Mouse (Mus musculus): ENCODE measurements around the gene Tmem217. TPM values are rescaled to one million over a fixed set of nuclear protein-coding genes. Genes with fewer than 3 reads are reported as not detected.

Tmem217 gene
- total RNA-seq, 2 experiments from 2014 or later: not detected

DNA sequence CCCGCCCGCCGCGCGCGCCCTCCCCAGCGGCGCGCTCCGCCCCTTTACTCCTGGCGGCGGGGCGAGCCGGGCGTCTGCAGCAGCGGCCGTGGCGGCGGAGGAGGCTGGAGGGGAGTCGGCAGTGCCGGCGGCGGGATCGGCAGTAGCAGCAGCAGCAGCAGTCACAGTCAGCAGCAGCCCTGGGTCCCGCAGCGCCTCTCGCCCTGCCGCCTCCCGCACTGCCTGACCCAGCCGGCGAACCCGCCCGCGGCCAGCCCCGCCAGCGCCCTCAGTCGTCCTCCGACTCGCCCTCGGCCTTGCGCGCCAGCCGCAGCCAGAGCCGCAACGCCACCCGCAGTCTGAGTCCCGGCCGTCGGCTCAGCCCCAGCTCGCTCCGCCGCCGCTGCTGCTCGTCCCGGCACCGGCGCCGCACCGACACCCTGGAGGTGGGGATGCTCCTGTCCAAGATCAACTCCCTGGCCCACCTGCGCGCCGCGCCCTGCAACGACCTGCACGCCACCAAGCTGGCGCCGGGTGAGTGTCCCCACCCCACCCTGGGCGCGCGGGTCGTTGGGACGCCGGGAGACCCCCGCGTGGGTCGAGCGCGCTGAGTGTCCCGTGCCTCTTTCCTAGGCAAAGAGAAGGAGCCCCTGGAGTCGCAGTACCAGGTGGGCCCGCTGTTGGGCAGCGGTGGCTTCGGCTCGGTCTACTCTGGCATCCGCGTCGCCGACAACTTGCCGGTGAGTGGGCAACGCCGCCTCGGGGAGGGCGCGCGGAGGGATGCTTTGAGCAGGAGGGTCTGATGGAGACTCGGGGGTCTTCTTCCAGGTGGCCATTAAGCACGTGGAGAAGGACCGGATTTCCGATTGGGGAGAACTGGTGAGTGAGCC, 61.2 kb downstream of the Tmem217 start, which contains the start of gene Pim1:
Gene Pim1 (plus strand): TSS at position 41 of the 869 bp plus-strand sequence.
- intact Hi-C loops (cut with DNase I): loop anchor here (5.0 kb wide), 1 partner anchor 94 kb away; no protein-coding TSS in a partner anchor
- peak; percentile 56 for DNase-seq

DNA sequence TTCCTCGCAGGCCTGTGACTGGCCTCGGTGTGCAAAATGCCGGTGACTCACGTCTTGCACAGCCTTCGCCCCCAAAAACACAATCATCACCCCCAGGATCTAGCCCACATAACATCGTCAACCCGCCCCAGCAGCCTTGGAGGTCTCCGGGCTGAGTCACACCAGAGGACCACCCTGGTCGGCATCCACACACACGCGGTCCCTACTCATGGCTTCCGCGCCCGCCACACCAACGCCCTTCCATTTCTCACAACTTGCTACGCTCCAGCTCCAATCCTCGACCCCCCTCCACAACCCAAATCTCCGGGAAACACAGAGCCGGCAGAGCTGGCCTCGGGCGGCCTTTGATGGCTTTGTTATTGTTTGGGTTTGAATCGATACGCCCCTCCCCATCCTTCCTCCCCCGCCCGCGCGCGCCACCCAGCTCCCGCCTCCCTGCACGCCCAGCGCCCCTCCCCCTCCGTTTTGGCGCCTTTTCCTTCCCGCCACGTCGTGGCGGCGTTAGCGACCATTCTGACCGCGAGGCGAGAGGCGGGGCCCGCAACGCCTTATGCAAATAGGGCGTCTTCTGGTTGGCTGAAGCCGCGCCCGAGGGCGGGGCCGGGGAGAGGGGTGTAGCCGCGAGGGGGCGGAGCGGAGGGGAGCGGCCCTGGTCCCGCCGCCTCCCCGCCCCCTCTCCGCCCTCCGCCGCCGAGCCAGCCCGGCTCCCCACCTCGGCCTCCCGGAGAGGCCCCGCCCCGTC, 62.0 kb downstream of the Tmem217 start:
- intact Hi-C loops (cut with DNase I): loop anchor here (5.0 kb wide), 1 partner anchor 93 kb away; no protein-coding TSS in a partner anchor
- DNase-seq: peak; percentile 100

DNA sequence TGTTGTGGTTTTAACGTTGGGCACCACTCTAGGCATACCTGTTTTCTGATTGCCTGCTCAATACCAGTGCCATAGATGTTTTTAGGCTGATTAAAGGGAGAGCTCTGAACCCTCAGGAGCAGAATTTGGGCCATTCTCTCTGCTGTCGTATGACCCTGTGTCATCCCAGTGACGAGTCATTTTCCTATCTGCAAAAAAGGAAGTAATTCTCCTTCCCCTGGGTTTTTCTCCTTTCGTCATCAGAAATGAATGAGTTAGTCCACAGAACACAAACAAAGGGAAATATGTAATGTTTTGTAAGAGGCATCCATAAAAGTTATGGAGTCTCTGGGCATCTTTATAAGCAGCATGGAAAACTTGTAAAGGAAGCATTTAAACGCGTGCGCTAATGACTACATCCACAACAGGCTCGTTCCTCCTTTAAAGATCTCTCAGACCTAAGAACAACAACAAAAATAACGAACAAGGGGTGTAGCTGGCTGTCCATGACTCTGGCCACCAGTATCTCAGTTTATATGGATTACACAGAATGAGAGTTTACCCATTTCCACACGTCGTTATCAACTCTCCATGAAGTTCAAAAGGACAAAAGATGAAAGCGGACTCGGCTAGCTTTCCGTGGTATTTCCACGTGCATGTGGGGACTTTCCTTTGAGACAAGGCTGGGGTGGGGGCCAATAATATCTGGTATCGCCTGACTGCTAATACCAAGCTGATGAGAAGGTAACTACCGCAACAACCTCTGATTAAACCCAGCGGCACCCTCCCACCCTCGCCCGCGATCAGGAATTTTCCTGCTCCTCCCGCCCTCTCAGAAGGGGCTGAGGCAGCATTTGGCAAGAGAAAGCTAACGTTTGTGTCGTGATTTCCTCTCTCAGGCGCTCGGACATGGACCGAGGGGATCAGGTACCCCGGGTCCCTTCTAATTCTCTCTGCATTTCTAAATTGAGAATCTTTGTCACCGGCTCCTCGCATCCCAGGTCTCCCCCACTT, 62.9 kb downstream of the Tmem217 start:
- intact Hi-C loops (cut with DNase I): no loop called here
- peak; percentile 67 for DNase-seq

DNA sequence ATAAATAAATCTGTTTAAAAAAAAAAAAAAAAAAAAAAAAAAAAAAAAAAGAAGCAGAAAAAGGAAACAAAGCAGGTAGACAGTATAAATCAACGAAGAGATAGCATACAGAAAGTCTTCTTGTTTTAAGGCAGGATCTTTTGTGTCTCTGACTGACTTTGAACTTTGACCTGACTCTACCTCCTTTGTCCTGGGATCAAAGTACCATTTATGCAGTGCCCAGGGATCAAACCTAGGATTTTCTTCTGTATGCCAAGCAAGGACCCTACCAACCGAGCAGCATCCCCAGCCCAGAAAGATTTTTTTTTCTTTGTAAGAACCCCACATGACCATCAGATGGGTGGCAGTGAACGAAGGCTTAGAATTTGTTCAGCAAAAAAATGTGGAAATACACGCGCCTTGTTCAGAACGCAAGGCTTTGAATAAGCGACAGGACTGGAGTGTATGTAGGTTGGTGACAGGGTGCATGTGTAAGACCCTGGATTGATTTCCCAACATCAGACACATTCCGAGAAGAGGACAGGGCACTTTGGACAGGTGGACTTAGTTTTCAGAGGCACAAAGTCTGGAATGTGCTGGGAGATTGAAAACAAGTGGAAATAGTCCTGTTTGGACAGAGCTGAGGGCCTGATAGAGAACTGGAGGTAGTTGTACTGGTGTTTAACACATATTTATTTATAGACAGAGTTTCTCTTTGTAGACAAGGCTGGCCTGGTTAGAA, 63.8 kb downstream of the Tmem217 start:
- DNase-seq: no peak
- intact Hi-C loops (cut with DNase I): no loop called here

DNA sequence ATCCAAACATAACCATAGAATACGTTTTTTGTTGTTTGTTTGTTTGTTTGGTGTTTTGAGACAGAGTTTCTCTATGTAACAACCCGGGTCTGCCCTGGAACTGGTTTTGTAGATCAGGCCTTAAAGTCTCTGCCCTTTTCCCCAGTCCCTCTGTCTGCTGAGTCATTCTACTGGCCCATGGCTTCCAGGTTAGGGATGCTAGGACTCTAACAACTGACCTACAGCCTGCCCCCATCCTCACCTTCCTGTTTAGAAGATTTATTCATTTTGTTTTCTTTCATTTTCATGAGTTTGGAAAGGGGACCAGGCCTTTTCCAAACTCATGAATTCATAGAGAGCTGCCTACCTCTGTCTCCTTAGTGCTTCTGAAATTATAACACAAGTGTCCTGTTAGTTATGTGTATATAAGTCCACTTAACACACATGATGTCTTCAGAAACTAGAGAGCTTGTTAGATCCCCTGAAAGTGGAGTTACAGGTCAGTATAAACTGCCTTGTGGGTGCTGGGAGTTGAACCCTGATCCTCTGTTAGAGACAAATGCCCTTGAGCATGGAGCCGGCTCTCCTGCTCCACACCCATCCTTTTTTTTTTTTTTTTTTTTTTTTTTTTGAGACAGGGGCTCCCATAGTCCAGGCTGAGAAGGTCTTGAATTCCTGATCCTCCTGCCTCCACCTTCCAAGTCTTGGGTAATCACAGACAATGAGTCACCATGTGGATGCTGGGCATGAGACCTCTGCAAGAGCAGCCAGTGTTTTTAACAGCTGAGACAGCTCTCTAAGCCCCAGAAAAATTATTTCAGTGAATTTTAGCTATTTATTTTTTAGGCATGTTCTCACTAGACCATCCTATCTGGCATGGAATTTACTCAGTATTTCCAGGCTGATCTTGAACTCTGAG, 66.6 kb downstream of the Tmem217 start:
- DNase-seq: no peak
- intact Hi-C loops (cut with DNase I): no loop called here

DNA sequence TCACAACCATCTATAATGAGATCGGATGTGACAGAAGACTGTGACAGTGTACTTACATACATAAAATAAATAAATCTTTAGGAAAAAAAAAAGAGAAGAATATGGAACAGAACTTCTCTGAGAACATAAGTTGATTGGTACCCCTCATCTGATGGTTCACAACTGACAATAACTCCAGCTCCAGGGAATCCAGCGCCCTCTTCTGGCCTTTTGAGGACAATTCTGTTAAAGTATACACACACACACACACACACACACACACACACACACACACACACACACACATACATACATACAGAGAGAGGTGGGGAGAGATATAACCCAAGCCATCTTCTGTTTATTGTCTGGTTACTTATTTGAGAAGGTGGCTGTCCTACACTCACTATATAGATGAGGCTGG, 67.8 kb downstream of the Tmem217 start:
- no peak for DNase-seq
- intact Hi-C loops (cut with DNase I): no loop called here

DNA sequence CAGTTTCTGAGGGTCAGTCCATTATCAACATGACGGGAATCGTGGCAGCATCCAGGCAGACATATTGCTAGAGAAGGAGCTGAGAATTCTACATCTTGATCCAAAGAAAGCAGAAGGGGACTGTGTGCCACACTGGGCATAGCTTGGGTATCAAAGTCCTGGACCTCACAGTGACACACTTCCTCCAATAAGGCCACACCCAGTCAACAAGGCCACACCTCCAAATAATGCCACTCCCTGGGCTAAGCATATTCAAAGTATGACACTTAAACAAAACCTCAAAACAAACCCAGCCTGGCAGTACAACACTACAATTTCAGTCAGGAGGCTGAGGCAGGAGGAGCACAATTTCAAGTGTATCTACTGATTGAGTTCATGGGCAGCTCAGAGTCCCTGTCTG, 68.9 kb downstream of the Tmem217 start:
- intact Hi-C loops (cut with DNase I): no loop called here
- DNase-seq: no peak

DNA sequence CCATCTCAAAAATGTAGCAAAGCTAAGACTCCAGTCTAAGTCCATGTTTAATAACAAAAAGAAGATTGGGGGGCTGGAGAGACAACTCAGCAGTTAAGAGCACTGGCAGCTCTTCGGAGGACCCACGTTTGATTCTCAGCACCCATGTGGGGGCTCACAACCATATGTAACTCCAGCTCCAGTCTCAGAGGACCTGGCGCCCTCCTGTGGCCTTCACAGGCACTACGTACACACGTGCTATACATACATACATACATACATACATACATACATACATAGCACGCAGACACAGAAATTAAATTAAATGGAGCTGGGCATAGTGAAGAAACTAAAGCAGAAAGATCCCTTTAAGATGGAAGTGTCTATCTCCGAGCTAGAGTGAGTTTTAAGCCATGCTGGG, 69.6 kb downstream of the Tmem217 start:
- intact Hi-C loops (cut with DNase I): no loop called here
- DNase-seq: no peak

DNA sequence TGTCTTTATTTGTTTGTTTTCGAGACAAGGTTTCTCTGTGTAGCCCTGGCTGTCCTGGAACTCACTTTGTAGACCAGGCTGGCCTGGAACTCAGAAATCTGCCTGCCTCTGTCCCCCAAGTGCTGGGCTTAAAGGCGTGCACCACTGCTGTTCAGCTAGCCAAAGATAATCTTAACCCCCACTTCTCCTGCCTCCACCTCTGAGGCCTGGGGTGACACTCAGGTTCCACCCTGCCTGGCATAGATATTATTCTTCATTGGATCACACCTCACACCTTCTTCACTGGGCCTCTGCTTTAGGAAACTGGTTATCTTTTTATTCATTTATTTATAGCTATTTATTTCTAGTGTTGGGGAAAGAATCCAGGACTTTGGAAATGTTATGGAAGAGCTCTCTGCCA, 71.9 kb downstream of the Tmem217 start:
- DNase-seq: no peak
- intact Hi-C loops (cut with DNase I): no loop called here

DNA sequence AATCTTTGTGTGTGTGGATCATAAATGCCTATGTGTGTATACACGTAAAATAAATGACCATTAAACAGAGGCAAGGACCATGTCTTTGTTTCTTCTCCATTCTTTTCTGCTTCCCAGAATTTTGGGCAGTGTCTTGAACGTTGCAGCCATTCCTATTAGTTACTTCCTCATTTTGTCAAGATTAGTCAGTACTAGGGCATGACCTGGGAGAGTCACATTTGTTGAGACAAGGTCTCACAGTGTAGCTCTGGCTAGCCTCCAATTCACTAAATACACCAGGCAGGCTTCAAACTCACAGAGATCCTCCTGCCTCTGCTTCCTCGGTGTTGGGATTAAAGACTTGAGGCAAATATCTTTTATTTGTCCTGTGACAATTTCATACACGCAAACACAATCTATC, 73.9 kb downstream of the Tmem217 start:
- DNase-seq: no peak
- intact Hi-C loops (cut with DNase I): no loop called here

DNA sequence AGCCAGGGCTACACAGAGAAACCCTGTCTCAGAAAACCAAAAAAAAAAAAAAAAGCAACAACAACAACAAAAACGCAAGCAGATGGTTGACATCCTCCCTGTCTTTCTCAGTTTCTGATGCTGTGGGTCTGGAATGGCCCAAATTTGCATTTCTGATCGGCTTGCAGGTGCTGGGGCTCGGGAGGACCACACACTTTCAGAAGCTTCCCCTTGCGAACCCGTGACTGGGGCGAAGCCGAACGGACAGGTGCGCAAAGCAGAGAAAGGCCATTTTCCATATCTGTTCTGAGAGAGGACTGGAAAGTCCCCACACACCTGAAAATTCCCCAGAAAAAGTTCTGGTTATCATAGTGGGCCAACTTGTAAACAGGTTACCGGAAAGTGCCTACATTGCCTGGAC, 74.8 kb downstream of the Tmem217 start:
- no peak for DNase-seq
- intact Hi-C loops (cut with DNase I): no loop called here

DNA sequence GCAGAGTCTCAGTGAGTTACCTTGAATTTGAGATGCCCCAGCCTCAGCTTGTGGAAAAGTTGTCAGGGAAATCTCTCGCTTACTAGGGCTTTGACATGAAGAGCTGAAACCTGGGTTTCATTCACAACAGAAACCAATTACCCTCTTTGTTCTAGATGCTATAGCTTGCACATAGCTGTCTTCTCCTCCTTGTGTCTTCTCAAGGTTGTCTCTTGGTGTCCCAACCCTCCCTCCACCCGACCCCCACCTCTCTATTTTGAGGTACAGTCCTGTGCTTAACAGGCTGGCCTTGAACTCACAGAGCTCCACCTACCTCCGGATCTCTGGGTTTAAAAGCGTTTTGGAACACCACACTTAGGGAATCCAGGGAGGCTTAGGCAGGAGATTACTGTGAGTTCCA, 75.7 kb downstream of the Tmem217 start:
- intact Hi-C loops (cut with DNase I): no loop called here
- no peak for DNase-seq

Small RNA genes lying within 50 kb of the gene (microRNA-seq; reads per million reads assigned to microRNA genes)
- not detected for gene Mir7667

Other genes starting within 250 kb of the Tmem217 start
- gene Pi16, start 234.7 kb downstream of the Tmem217 start, total RNA-seq (2021): 1 to 10 TPM; 1.4 to 2.0 TPM
- gene Mtch1, start 204.5 kb downstream of the Tmem217 start, total RNA-seq (2021): 100 to 1,000 TPM; 489 to 514 TPM
- gene Fgd2, start 191.5 kb downstream of the Tmem217 start, total RNA-seq (2021): 1 to 10 TPM; 4.5 to 6.4 TPM
- gene Pim1, start 61.6 kb downstream of the Tmem217 start, total RNA-seq (2021): 10 to 100 TPM; 10.5 to 12.3 TPM
- gene Gm17657, start 2.7 kb downstream of the Tmem217 start, total RNA-seq (2021): not detected
- 10 to 100 TPM; 45.0 to 46.2 TPM for gene Tbc1d22b, start 2.6 kb downstream of the Tmem217 start, total RNA-seq (2021)
- 10 to 100 TPM; 63.0 to 64.2 TPM for gene Rnf8, start 62.4 kb upstream of the Tmem217 start, total RNA-seq (2021)
- gene Gm28043, start 62.5 kb upstream of the Tmem217 start, total RNA-seq (2021): 1 to 10 TPM; 4.9 to 5.5 TPM
- 10 to 100 TPM; 81.9 to 85.9 TPM for gene Cmtr1, start 108.2 kb upstream of the Tmem217 start, total RNA-seq (2021)
- 10 to 100 TPM; 11.6 to 13.5 TPM for gene Ccdc167, start 164.7 kb upstream of the Tmem217 start, total RNA-seq (2021)